Mouse (Mus musculus): Measurements from ENCODE around the gene Map1lc3b. TPM values are rescaled to one million over a fixed set of nuclear protein-coding genes. Genes with fewer than 3 reads are reported as not detected.

Map1lc3b gene
- total and polyA plus RNA-seq, 2 experiments from 2014 or later, result 262 to 386 TPM

DNA sequence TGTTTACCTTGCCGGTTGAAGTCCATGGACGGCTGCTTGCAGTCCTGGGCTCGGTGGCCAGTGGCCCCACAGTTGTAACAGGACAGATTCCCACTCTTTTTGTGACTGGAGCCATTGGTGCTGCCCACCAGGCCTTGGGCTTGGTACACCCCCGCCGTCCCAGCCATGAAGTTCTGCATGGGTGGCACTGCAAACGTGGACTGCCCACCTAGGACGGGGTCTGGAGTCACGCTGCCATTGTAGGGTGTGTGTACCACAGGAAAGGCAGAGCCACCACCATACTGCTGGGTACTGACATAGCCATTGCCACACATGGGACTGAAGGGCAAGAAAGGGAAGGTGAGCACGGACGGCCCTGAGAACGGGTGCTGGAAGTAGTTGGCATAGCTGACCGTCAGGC is 13.6 kb downstream of the Map1lc3b start:
- no peak overlapping the region for H3K9ac ChIP-seq
- no peak overlapping the region for H3K4me3 ChIP-seq (ENCODE audit: low read depth, low read length)
- no peaks in the 10 kb centered on the region for H3K27me3 ChIP-seq (ENCODE audit: insufficient read depth, low read length)
- 98% methylated on average over 12 of the region's 12 CpGs for WGBS
- H3K27ac ChIP-seq (ENCODE audit: low read depth, low read length), result no peak overlapping the region
- no peak overlapping the region for H3K4me2 ChIP-seq (ENCODE audit: low read depth)
- peaks cover 85% of the 10 kb centered on the region for H3K36me3 ChIP-seq (ENCODE audit: insufficient read depth)
- DNase-seq (no peak), ATAC-seq (no peak)
- H3K4me1 ChIP-seq (ENCODE audit: insufficient read depth), result no peaks in the 10 kb centered on the region
- H3K9me3 ChIP-seq (ENCODE audit: low read length), result no peaks in the 10 kb centered on the region
- TF ChIP-seq CTCF (IDR thresholded peaks at IDR 0.05; ENCODE audit: low read depth), result no peak

DNA sequence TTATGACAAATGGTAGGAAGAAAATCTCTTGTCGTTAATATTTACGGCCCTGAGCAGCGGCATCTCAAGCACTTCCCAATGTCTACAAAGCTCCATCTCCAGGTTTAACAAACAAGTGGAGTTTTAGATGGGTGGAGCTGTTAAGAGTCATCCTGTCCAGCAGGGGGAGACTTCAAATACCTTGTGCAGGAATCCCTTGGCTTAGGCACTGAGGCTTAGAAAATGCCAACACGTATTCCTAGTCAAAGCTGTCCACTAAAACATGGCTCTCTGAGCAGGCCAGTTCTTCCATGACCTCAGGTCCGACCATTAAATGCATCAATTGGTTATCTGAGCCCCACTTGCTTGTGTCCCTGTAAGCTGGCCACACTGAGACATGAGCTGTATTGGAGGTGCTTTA is 17.5 kb downstream of the Map1lc3b start:
- Histone ChIP-seq H3K27ac (ENCODE audit: low read depth, low read length) (no peak overlapping the region), H3K4me2 (ENCODE audit: low read depth) (no peak overlapping the region), H3K36me3 (ENCODE audit: insufficient read depth) (peaks cover 65% of the 10 kb centered on the region), H3K9ac (no peak overlapping the region), H3K9me3 (ENCODE audit: low read length) (no peaks in the 10 kb centered on the region), H3K27me3 (ENCODE audit: insufficient read depth, low read length) (no peaks in the 10 kb centered on the region), H3K4me1 (ENCODE audit: insufficient read depth) (no peaks in the 10 kb centered on the region), H3K4me3 (ENCODE audit: low read depth, low read length) (no peak overlapping the region)
- no peak for ATAC-seq
- WGBS, result 92% methylated on average over 5 of the region's 5 CpGs
- peak; percentile 13 for DNase-seq
- peak; percentile 61 for TF ChIP-seq CTCF (IDR thresholded peaks at IDR 0.05; ENCODE audit: low read depth)

DNA sequence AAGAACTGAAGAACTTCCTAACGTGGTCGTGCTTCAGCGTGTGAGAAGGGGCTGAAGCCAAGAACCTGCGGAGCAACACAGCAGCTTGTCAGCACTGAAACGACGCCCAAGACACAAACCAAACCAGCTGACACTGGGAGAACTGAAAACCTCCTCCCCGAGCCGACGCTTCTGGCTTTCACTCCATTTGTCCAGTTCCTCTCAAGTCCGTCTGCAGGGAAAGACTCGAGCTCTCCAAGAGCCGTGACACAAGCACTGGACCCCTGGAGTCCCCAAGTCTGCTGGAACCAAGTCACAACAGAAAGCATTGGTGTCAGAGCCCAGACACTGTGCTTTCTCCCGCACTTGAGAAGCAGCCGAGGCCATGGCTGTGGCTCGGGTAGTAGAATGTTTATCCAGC is 19.1 kb downstream of the Map1lc3b start:
- Histone ChIP-seq H3K27me3 (ENCODE audit: insufficient read depth, low read length) (no peaks in the 10 kb centered on the region), H3K36me3 (ENCODE audit: insufficient read depth) (peaks cover 53% of the 10 kb centered on the region), H3K27ac (ENCODE audit: low read depth, low read length) (no peak overlapping the region), H3K4me2 (ENCODE audit: low read depth) (no peak overlapping the region), H3K4me1 (ENCODE audit: insufficient read depth) (no peaks in the 10 kb centered on the region), H3K9ac (no peak overlapping the region), H3K9me3 (ENCODE audit: low read length) (no peaks in the 10 kb centered on the region), H3K4me3 (ENCODE audit: low read depth, low read length) (no peak overlapping the region)
- 86% methylated on average over 15 of the region's 15 CpGs for WGBS
- no peak for TF ChIP-seq CTCF (IDR thresholded peaks at IDR 0.05; ENCODE audit: low read depth)
- DNase-seq (no peak), ATAC-seq (no peak)

DNA sequence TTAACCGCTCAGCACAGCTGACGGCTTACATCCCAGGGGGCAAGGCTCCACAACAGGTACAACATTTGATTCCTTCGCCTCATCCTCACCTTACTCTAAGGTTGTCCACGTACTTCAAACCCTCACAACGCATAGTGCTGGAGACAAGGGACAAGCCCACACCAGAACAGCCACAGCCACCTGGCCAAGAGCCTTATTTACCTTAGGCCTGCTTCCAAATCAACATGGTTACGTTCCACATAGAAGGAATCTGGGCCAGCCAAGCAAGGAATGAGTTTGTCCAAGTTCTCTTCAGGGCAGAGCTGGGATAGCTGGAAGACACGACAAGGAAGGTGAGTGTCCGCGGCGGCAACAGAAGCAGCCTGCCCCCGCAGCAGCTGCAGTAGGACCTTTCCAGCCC is 19.8 kb downstream of the Map1lc3b start:
- 91% methylated on average over 11 of the region's 11 CpGs for WGBS
- DNase-seq, result no peak
- H3K27me3 ChIP-seq (ENCODE audit: insufficient read depth, low read length), result no peaks in the 10 kb centered on the region
- H3K27ac ChIP-seq (ENCODE audit: low read depth, low read length), result no peak overlapping the region
- ATAC-seq, result no peak
- no peak overlapping the region for H3K9ac ChIP-seq
- no peak overlapping the region for H3K4me3 ChIP-seq (ENCODE audit: low read depth, low read length)
- peaks cover 46% of the 10 kb centered on the region for H3K36me3 ChIP-seq (ENCODE audit: insufficient read depth)
- no peak for TF ChIP-seq CTCF (IDR thresholded peaks at IDR 0.05; ENCODE audit: low read depth)
- no peaks in the 10 kb centered on the region for H3K4me1 ChIP-seq (ENCODE audit: insufficient read depth)
- no peak overlapping the region for H3K4me2 ChIP-seq (ENCODE audit: low read depth)
- no peaks in the 10 kb centered on the region for H3K9me3 ChIP-seq (ENCODE audit: low read length)

DNA sequence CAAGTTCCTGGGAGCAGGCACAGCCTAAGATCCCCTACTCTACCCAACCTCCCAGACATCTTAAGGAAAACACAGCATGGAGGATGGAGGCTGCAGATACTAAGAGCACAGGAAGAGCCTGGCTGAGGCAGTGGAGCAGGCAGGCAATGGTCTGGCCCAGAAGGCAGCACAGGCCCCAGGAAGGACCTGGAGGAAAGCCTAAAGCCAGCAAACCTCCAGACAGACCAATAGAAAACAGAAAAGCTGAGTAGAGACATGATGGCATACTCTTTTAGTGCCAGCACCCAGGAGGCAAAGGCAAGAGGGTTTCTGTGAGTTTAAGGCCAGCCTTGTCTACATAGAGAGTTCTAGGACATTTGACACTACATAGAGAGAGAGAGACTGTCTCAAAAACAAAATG is 23.3 kb downstream of the Map1lc3b start:
- ATAC-seq, result no peak
- H3K27me3 ChIP-seq (ENCODE audit: insufficient read depth, low read length), result no peaks in the 10 kb centered on the region
- no peak overlapping the region for H3K27ac ChIP-seq (ENCODE audit: low read depth, low read length)
- no peak overlapping the region for H3K4me3 ChIP-seq (ENCODE audit: low read depth, low read length)
- no peak overlapping the region for H3K4me2 ChIP-seq (ENCODE audit: low read depth)
- no peaks in the 10 kb centered on the region for H3K9me3 ChIP-seq (ENCODE audit: low read length)
- DNase-seq, result no peak
- TF ChIP-seq CTCF (IDR thresholded peaks at IDR 0.05; ENCODE audit: low read depth), result no peak
- no peak overlapping the region for H3K9ac ChIP-seq
- H3K4me1 ChIP-seq (ENCODE audit: insufficient read depth), result no peaks in the 10 kb centered on the region
- H3K36me3 ChIP-seq (ENCODE audit: insufficient read depth), result peaks cover 43% of the 10 kb centered on the region

DNA sequence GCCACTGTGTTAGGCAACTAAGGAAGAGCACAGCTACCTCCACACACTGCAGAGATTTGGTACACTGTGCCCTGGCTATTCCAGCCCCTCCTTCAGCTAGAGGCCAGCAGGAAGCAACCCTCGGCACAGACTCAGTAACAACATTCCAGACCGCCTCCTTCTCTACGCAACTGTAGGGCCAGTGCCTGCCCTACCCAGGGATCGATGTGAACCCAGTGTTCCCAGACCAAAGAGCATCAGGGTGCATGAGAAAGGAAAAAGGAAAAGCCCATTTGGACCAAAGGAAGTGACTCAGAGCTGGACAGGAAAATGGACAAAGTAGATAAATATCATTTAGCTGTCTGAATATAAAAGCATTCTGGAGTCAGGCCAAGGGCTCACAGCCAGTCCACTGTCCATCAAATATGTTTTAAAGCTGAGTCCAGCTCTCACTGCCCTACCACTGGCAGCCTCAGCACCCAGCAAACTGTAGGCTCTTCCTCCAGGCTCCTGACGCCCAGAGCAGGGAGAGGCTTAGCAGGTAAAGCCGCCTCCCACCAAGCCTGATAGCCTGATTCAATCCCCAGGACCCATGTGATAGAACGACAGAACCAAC is 29.3 kb downstream of the Map1lc3b start:
- no peaks in the 10 kb centered on the region for H3K9me3 ChIP-seq (ENCODE audit: low read length)
- H3K9ac ChIP-seq, result no peak overlapping the region
- DNase-seq (no peak), ATAC-seq (peak; percentile 47; the same call in 1 of the 2 replicates)
- no peak for TF ChIP-seq CTCF (IDR thresholded peaks at IDR 0.05; ENCODE audit: low read depth)
- 62% methylated on average over 7 of the region's 7 CpGs for WGBS
- peaks cover 26% of the 10 kb centered on the region for H3K36me3 ChIP-seq (ENCODE audit: insufficient read depth)
- no peaks in the 10 kb centered on the region for H3K27me3 ChIP-seq (ENCODE audit: insufficient read depth, low read length)
- H3K4me3 ChIP-seq (ENCODE audit: low read depth, low read length), result no peak overlapping the region
- peaks cover 12% of the 10 kb centered on the region; the same call in 1 of the 2 replicates for H3K4me1 ChIP-seq (ENCODE audit: insufficient read depth)
- H3K4me2 ChIP-seq (ENCODE audit: low read depth), result no peak overlapping the region
- H3K27ac ChIP-seq (ENCODE audit: low read depth, low read length), result no peak overlapping the region

DNA sequence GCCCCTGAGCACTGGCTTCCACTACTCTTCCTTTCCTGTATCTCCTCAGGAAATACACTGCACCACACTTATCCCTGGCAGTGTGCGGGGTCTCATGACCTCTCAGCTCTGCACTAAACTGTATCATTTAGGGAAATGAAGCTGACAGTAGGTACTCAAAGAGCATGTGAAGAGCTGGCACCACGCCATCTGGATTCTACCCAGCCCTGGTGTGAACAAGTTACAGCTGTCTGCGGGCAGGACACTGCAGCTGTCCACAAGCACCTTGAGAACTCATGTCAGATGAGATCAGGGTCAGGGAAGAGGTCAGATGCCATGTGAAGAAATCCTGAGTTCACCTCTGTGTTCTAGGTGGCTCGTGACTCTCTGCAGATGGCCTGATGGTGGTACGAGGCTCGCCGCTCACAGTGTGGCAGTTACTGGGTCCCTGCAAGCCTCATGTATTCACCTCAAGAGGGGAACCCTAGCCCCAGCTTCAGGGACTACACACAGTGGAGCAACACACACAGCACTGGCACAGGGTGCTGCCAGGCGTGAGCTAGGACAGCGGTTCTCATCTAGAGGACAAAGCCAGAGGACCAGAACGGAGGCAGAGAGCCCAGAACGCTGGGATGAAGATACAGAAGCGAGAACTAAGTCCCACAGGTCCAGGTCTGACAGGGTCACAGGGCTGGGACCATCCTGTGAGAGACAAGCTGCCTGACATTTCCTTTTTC is 30.8 kb downstream of the Map1lc3b start:
- ATAC-seq, result no peak
- Histone ChIP-seq H3K27ac (ENCODE audit: low read depth, low read length) (no peak overlapping the region), H3K4me2 (ENCODE audit: low read depth) (no peak overlapping the region), H3K9ac (no peak overlapping the region), H3K9me3 (ENCODE audit: low read length) (no peaks in the 10 kb centered on the region), H3K36me3 (ENCODE audit: insufficient read depth) (peaks cover 22% of the 10 kb centered on the region), H3K4me1 (ENCODE audit: insufficient read depth) (peaks cover 12% of the 10 kb centered on the region; the same call in 1 of the 2 replicates), H3K4me3 (ENCODE audit: low read depth, low read length) (no peak overlapping the region), H3K27me3 (ENCODE audit: insufficient read depth, low read length) (no peaks in the 10 kb centered on the region)
- 76% methylated on average over 12 of the region's 12 CpGs for WGBS
- DNase-seq, result no peak
- TF ChIP-seq CTCF (IDR thresholded peaks at IDR 0.05; ENCODE audit: low read depth), result no peak

Data from forebrain, postnatal 0 days (tissue).